Mouse (Mus musculus) intestine, embryonic 14.5 days (tissue): ENCODE results near the gene Rpp14. TPM values are rescaled to one million over a fixed set of nuclear protein-coding genes. Genes with fewer than 3 reads are reported as not detected.
"Not testable (repeated sequence)": the region's sequence is repeated elsewhere in the genome, so short reads cannot be mapped to it uniquely, and the experiment has no call there.

Source experiments
- ATAC-seq: fragments of 200-750 bp; cut with Nextera tagmentation; replicated peaks from 2 replicates; pipeline ENCODE4 v1.8.0; 2017; ENCODE audit warnings: low read depth, moderate number of reproducible peaks, moderate TSS enrichment, moderate library complexity; ENCODE audit not compliant: low FRiP score, low TSS enrichment
- DNase-seq: peaks from one replicate; pipeline ENCODE4 v3.0.0-alpha.2; 2018; ENCODE audit warnings: low spot score
- H3K27ac ChIP-seq: fragments of 300-500 bp; sonication (generic); 2 replicates; pipeline ENCODE4 v1.5.1; 2014; ENCODE audit warnings: low read depth, mild to moderate bottlenecking, control low read depth
- H3K27me3 ChIP-seq: fragments of 300-500 bp; sonication (generic); replicated peaks from 2 replicates; pipeline ENCODE4 v1.6.1; 2014; ENCODE audit warnings: low read length, control low read depth; ENCODE audit not compliant: control insufficient read depth, insufficient read depth
- H3K36me3 ChIP-seq: fragments of 300-500 bp; sonication (generic); 2 replicates; pipeline ENCODE4 v1.6.1; 2014; ENCODE audit warnings: low read length, control low read depth; ENCODE audit not compliant: control insufficient read depth, insufficient read depth
- H3K4me1 ChIP-seq: fragments of 300-500 bp; sonication (generic); replicated peaks from 2 replicates; pipeline ENCODE4 v1.6.1; 2014; ENCODE audit warnings: low read length, control low read depth, mixed read lengths; ENCODE audit not compliant: control insufficient read depth, insufficient read depth
- H3K4me2 ChIP-seq: fragments of 300-500 bp; sonication (generic); 2 replicates; pipeline ENCODE4 v1.6.1; 2014; ENCODE audit warnings: low read length
- H3K4me3 ChIP-seq: fragments of 300-500 bp; sonication (generic); 2 replicates; pipeline ENCODE4 v1.5.1; 2014; ENCODE audit warnings: low read depth, low read length, control low read depth, mixed read lengths
- H3K9ac ChIP-seq: fragments of 300-500 bp; sonication (generic); 2 replicates; pipeline ENCODE4 v1.6.1; 2014; ENCODE audit warnings: mild to moderate bottlenecking, low read length
- H3K9me3 ChIP-seq: fragments of 300-500 bp; sonication (generic); 2 replicates; pipeline ENCODE4 v1.6.1; 2016; ENCODE audit warnings: low read length, control low read depth; ENCODE audit not compliant: control insufficient read depth
- WGBS: fragments of 180-500 bp; shearing (Covaris S2); extraction: QIAGEN DNeasy Blood & Tissue Kit; methylation state at CpG from one replicate; pipeline ENCODE4 v1.1.7; 2014; 5-methylcytosine and 5-hydroxymethylcytosine counted together
- polyA plus RNA-seq: library from polyadenylated mRNA; unstranded; fragments of >200 nt; fragmentation: Nextera tagmentation; extraction: Ambion mirVana; gene quantifications from 2 replicates; pipeline ENCODE4 v1.2.1, GENCODE M21; 2014

Rpp14 gene
- polyA plus RNA-seq, 1 experiment from 2014 or later, result 67.1 TPM

DNA sequence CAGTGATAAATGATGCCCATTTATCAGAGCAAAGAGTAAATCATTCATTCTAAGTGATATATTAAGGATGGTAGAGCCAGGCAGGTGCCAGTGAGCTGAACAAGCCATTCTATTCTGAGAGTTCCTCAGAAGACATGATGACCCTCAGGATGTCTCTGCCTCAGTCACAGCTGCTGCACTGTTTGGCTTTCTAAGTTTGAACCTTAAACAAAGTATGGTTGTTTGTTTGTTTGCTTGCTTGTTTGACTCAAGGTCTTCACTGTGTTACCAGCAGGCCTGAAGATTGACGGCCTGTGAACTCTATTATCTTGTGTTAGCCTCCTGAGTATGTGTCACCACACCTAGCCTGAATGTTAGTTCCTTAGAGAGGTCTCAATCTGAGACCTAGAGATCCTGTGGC is 34.6 kb downstream of the Rpp14 start:
- DNase-seq (no peak), ATAC-seq (no peak)
- no peaks in the 10 kb centered on the region for H3K4me1 ChIP-seq
- H3K9ac ChIP-seq, result no peak overlapping the region
- H3K4me2 ChIP-seq, result no peak overlapping the region
- H3K4me3 ChIP-seq, result no peak overlapping the region
- H3K27me3 ChIP-seq, result no peaks in the 10 kb centered on the region
- no peaks in the 10 kb centered on the region for H3K36me3 ChIP-seq
- H3K27ac ChIP-seq, result no peak overlapping the region
- no peaks in the 10 kb centered on the region for H3K9me3 ChIP-seq
- 66% methylated on average over 1 of the region's 1 CpGs for WGBS

DNA sequence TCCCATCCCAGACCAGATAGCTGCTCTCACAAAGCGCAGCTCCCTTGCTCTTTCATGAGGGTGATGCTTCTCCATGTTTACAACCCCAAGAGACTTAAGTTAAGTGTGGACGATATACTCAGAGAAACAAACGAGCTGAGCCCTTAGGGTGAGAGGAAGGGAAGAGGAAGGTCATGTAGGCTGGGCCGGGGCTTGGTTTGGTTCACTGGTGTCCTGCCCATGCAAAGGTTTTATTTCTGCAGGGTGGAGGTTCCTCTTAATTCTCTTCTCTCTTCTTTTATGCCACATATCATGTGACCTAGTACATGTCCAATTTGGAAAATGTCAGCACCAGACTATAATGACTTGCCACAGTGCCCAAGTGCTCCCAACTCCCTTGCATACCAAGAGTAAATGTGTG is 35.6 kb downstream of the Rpp14 start:
- H3K4me3 ChIP-seq, result no peak overlapping the region
- H3K27ac ChIP-seq, result no peak overlapping the region
- no peaks in the 10 kb centered on the region for H3K36me3 ChIP-seq
- H3K27me3 ChIP-seq, result no peaks in the 10 kb centered on the region
- DNase-seq, result no peak
- H3K9ac ChIP-seq, result no peak overlapping the region
- H3K4me1 ChIP-seq, result no peaks in the 10 kb centered on the region
- no peak for ATAC-seq
- WGBS, result 63% methylated on average over 4 of the region's 4 CpGs
- H3K4me2 ChIP-seq, result no peak overlapping the region
- no peaks in the 10 kb centered on the region for H3K9me3 ChIP-seq

DNA sequence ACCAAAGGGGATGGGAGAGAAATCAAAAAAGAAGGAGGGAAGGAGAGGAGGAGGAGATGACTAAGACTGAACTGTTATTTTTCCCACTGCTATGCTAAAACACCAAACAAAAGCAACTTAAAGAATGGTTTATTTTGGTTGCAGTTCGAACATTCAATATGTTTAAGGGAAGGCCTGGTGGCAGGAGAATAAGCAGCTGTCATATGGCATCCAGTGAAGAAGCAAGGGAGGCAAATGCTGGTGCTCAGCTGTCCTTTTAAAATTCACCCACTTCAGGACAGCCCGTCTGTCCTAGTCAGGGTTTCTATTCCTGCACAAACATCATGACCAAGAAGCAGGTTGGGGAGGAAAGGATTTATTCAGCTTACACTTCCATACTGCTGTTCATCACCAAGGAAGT is 37.2 kb downstream of the Rpp14 start:
- DNase-seq (no peak), ATAC-seq (no peak)
- Histone ChIP-seq H3K27ac (no peak overlapping the region), H3K4me3 (no peak overlapping the region), H3K27me3 (no peaks in the 10 kb centered on the region), H3K4me1 (no peaks in the 10 kb centered on the region), H3K36me3 (peaks cover 4% of the 10 kb centered on the region; the same call in 1 of the 2 replicates), H3K4me2 (no peak overlapping the region), H3K9me3 (no peaks in the 10 kb centered on the region), H3K9ac (no peak overlapping the region)
- WGBS, result 66% methylated on average over 2 of the region's 2 CpGs

- no peaks in the 10 kb centered on the region for H3K4me1 ChIP-seq
- no peak overlapping the region for H3K9ac ChIP-seq
- no peak overlapping the region for H3K27ac ChIP-seq
- no peaks in the 10 kb centered on the region for H3K27me3 ChIP-seq
- no peaks in the 10 kb centered on the region for H3K9me3 ChIP-seq
- ATAC-seq (no peak), DNase-seq (no peak)
- 93% methylated on average over 5 of the region's 5 CpGs for WGBS
- no peak overlapping the region for H3K4me3 ChIP-seq
- H3K4me2 ChIP-seq, result no peak overlapping the region
- peaks cover 18% of the 10 kb centered on the region for H3K36me3 ChIP-seq
Measured at GRCm38 (mm10) chr14:8119454-8119853, 39.3 kb downstream of the Rpp14 start.

DNA sequence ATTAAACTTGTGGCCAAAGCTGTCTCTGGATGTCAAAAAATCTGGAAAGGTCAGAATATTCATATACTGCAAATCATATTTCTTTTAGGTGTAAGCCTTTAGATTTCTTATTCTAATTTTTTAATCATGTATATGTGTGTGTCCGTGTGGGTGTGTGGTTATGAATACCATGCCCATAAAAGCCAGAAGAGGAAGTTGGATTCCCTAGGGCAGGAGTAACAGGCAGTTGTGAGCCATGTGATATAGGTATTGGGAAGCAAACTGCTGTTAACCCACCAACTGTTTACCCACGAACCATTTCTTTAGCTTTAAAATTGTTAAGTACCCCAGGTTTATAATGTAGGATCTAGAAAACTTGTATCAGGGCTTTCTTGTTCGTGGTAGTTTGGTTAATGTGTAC is 39.7 kb downstream of the Rpp14 start:
- no peak overlapping the region for H3K4me3 ChIP-seq
- H3K27ac ChIP-seq, result no peak overlapping the region
- DNase-seq (no peak), ATAC-seq (no peak)
- no peaks in the 10 kb centered on the region for H3K9me3 ChIP-seq
- H3K4me1 ChIP-seq, result no peaks in the 10 kb centered on the region
- no peak overlapping the region for H3K4me2 ChIP-seq
- H3K27me3 ChIP-seq, result no peaks in the 10 kb centered on the region
- H3K36me3 ChIP-seq, result peaks cover 18% of the 10 kb centered on the region
- 81% methylated on average over 3 of the region's 3 CpGs for WGBS
- H3K9ac ChIP-seq, result no peak overlapping the region

DNA sequence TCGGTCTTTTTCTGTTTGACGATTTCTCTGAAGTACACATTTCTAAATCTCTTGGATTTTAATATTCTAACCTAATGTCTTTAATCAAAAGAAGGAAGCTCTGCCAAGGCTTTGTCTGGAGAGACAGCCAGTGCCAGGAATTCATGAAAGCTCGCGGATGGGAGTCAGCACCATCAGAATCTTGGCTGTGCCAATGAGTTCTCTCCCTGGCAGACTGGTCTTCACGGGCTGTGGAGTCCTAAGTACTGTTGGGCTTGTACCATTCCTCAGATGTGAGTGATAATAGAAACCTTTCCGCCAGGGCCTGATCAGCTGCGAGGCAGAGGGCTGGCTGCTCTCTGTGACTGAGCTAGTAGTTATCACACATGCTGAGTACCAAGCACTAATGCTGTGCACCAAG is 43.0 kb downstream of the Rpp14 start:
- ATAC-seq, result no peak
- 91% methylated on average over 7 of the region's 7 CpGs for WGBS
- H3K4me3 ChIP-seq, result no peak overlapping the region

DNA sequence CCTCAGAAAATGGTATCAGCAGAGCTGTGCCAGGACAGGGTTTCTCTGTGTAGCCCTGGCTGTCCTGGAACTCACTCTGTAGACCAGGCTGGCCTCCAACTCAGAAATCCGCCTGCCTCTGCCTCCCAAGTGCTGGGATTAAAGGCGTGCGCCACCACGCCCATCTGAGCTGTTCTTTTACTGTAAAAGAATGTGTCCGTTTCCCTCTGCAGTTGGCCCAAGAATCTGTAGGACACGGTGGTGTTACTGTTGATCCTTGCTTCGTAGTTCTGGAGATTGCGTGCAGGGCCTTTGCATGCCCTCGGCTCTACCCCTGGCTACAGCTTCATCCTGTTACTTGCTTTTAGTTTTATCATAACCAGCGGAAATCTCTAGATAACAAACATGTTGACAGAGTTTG is 43.4 kb downstream of the Rpp14 start:
- 93% methylated on average over 10 of the region's 10 CpGs for WGBS
- not testable (repeated sequence) for H3K4me2 ChIP-seq, H3K9ac ChIP-seq, H3K27me3 ChIP-seq, H3K9me3 ChIP-seq, H3K27ac ChIP-seq, H3K4me1 ChIP-seq, ATAC-seq, H3K4me3 ChIP-seq, DNase-seq
- H3K36me3 ChIP-seq, result peaks cover 21% of the 10 kb centered on the region

More for the DNA sequence above, 43.0 kb downstream of the Rpp14 start:
- Histone ChIP-seq H3K9me3 (no peaks in the 10 kb centered on the region), H3K27me3 (no peaks in the 10 kb centered on the region), H3K27ac (no peak overlapping the region), H3K9ac (no peak overlapping the region), H3K36me3 (peaks cover 21% of the 10 kb centered on the region), H3K4me1 (no peaks in the 10 kb centered on the region), H3K4me2 (no peak overlapping the region)
- DNase-seq, result no peak

DNA sequence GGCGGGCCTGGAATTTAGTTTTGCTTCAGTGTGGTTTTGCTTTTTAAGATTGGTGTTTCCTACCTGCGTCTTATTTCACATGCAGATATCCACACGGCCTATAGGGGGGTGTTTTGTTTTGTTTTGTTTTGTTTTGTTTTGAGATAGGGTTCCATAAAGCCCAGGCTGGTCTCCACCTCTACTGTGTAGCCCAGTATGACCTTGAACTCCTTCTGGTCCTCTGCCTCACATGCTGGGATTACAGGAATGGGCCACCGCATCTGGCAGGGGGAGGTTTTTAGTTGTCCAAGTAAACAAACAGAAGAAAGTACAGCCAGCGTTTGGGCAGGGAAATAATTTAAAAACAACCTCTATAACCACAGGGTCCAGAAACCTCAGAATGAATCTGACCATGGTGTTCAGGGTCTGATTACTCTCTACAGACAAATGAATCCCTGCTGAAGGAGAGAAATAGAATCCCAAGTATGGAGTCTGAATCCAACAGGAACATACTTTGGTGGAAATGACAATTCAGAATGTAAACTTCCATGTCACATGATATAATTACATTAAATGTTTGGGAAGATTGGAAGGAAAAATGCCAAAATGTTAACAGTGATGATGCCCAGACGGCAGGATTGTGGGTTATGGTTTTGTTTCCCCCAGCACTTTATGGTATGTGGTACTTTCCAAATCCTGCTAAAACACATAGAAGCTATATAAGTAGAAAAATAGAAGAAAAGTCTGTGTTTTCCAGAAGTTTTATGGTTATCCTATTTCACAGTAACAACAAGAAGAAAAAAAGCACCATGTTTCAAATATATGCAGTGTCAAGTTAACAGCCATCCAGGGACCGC is 44.1 kb downstream of the Rpp14 start:
- Histone ChIP-seq H3K4me2 (no peak overlapping the region), H3K36me3 (peaks cover 21% of the 10 kb centered on the region), H3K4me1 (no peaks in the 10 kb centered on the region), H3K9ac (no peak overlapping the region), H3K9me3 (no peaks in the 10 kb centered on the region), H3K27me3 (no peaks in the 10 kb centered on the region), H3K27ac (no peak overlapping the region), H3K4me3 (no peak overlapping the region)
- ATAC-seq, result no peak
- 67% methylated on average over 7 of the region's 7 CpGs for WGBS
- DNase-seq, result no peak

DNA sequence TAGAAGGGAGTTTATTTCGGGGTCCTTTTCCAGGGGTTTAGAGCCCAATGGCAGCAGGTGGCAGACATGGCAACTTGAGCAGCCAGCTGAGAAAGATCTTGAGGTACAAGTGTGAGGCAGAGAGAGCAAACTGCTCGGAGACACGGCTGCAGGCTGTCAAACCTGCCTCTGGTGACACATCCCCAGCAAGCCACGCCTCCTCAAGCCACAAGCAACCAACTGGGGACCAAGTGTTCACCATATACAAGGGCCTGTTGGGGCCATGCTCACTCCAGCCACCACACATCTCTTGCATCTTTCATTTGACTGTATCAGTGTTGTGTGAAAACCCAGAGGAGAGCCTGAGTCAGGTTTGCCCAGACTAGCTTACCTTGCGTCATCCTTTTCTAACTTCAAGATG is 47.8 kb downstream of the Rpp14 start:
- WGBS, result 57% methylated on average over 5 of the region's 5 CpGs
- no peak for ATAC-seq

More for the DNA sequence above, 47.8 kb downstream of the Rpp14 start:
- Histone ChIP-seq H3K9me3 (no peaks in the 10 kb centered on the region), H3K36me3 (peaks cover 24% of the 10 kb centered on the region), H3K27ac (no peak overlapping the region), H3K4me3 (no peak overlapping the region), H3K9ac (no peak overlapping the region), H3K4me2 (no peak overlapping the region), H3K27me3 (no peaks in the 10 kb centered on the region), H3K4me1 (no peaks in the 10 kb centered on the region)
- DNase-seq, result no peak
